Mouse (Mus musculus) layer of hippocampus, postnatal 25 days (tissue): ENCODE measurements at regions not wholly inside any gene's neighbourhood (a gene's known extent, or its start where the extent isn't known, plus 50 kb on each side); places are given as distances from the start of the nearest gene placed in this dataset.

ENCODE experiments used
- DNase-seq, 2 experiments: peaks; one replicate each; pipeline ENCODE4 v3.0.0; 2022; ENCODE audit warnings: mixed read lengths in 2 of 2, low spot score in 1 of 2; ENCODE audit errors: extremely low spot score in 1 of 2

DNA sequence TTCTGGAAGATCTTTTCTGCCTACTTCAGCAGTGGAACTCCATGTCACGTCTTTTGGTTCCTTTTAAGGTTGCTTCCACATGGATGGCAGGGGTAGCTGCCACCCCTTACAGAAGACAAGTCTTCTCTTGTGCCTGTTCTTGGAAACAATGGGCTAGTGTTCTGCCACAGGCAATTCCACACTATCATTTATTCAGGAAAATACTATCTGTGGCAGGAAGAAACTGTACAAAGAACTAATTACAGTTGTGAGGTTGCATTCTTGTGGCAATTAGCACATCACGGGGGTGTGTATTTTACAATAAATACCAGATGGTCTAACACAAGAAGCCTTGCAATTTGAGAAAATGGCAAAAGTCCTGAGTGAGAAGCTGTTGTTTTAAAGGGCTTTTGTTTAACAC, 489.8 kb downstream of the Ccdc50 start:
- no peak for DNase-seq

- no peak for DNase-seq
These were observed 490.3 kb downstream of the Ccdc50 start for GRCm38 (mm10) chr16:27878950-27879349.

GRCm38 (mm10) chr16:27884363-27884762, 495.7 kb downstream of the Ccdc50 start:
- no peak for DNase-seq

DNA sequence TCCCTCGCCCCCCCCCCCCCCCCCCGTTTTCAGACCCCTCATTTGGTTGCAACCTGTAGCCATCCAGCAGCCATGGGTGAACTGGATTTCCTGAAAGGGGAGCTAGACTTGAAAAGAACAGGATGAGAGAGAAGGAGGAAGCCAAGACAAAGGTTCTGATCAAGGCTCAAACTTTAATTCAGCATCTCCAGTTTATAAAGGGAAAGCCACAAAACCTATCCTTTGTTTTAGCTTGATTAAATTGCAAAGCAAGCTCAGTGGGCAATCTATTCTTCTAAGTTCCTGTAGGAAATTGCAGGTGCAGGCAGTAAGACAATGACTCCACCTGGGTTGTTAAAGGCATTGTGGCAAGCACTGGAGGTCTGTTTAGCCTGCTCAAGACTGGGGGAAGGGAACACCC, 517.4 kb downstream of the Ccdc50 start:
- DNase-seq = no peak

DNA sequence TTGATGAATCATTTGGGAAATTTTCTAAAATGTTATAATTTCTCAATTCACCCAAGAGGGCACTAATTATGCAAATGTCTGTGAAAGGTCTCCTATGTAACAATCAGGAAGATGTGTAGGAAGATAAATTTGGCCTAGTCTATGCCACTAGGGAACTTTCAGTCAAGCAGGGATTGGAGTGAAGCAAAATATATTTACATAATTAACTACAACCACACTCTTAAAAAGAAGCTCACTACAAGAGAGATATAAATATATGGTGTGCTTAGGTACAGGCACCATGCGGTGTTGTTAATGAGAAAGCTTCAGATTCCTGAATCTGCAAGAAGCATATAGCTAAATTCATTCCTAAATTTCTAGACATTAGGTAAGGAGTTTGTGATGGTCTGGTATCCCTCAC, 526.8 kb downstream of the Ccdc50 start:
- DNase-seq = no peak

DNA sequence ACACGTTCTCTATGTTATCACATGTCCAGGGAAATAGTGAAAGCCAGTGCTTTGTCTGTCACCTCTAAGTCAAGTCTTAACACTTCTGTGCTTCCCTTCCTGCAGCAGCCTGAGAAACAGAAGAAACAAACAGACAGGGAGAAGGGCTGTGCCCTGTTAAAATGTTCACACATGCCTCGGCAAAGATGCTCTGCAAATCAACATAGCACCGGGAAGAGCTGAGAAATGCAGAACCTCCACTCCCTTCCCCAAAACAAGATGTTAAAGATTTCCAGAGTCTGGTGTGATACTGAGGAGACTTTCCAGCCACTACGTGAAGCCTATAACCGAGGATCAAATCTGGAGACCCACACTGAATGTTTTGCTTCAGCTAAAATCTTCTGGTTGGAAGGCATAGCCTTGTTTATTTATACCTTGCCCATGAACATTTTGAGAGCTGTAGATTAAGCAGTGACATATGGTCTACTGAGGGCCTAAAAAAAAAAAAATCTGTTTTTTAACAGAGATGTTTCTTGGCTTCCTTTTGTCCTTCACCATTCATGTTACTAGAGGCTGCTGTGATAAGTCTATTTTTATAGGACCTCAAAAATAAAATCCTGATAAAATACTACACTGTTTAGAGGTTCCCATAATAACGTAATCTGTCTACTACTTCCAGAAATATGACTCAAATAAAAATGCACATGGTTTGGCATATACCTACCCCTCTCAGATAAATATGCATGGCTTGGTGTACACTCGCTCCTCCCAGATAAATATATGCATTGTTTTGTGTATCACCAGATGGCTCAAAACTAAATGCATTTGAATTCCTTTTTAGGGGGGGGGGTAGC, 537.1 kb downstream of the Ccdc50 start:
- DNase-seq = no peak

GRCm38 (mm10) chr16:27926361-27926651, 537.6 kb downstream of the Ccdc50 start:
- no peak for DNase-seq

DNA sequence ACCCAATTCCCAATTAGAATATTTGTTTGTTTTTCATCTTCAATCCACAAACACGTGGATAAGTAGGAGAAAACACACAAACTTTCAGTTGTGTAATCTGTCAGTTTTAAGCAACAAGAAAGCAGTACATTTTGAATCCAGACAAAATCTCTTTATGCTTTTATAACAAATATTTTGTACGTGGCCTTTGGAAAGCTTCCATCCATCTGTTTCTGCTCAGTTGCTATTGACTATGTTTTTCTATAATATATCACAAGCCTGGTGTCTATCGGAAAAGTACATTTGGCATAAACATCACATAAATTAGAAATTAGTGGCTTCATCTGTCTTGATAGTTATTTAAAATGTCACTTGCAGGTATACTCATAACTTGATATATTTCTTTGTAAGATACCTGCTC, 560.6 kb downstream of the Ccdc50 start:
- DNase-seq = no peak

- peak in 1 of 2 experiments; percentile 5 for DNase-seq
These were observed 561.1 kb downstream of the Ccdc50 start for GRCm38 (mm10) chr16:27949811-27950210.

- DNase-seq = no peak
These were observed 574.1 kb downstream of the Ccdc50 start for GRCm38 (mm10) chr16:27962811-27963210.

- no peak for DNase-seq
These were observed 590.2 kb downstream of the Ccdc50 start for GRCm38 (mm10) chr16:27978730-27979440.

- DNase-seq = no peak
These were observed 626.7 kb downstream of the Ccdc50 start for GRCm38 (mm10) chr16:28015276-28015897.

DNA sequence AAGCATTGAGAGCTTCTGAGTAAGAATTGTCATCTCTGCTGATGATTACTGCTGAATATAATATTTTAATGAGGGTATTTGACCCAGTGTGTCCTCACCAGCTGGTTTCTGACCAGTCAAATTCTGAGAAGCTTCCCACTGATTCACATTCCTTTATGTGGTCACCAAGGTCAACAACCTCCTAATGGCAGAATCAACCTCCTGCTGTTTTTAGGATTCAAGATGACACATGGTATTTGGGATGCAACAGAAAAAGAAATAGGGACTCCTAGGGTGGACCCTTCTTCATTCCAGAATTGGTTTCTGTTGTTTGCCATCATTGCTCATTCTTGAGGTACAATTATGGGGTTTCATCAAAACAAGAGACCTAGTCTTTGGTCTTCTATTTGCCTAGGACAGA, 629.6 kb downstream of the Ccdc50 start:
- no peak for DNase-seq

GRCm38 (mm10) chr16:28038954-28039353, 650.3 kb downstream of the Ccdc50 start:
- DNase-seq = no peak

- no peak for DNase-seq
These were observed 654.4 kb downstream of the Ccdc50 start for GRCm38 (mm10) chr16:28043046-28043445.

- DNase-seq = no peak
These were observed 676.2 kb downstream of the Ccdc50 start for GRCm38 (mm10) chr16:28064785-28065301.

GRCm38 (mm10) chr16:28082891-28083649, 669.8 kb downstream of the Fgf12 start:
- no peak for DNase-seq

DNA sequence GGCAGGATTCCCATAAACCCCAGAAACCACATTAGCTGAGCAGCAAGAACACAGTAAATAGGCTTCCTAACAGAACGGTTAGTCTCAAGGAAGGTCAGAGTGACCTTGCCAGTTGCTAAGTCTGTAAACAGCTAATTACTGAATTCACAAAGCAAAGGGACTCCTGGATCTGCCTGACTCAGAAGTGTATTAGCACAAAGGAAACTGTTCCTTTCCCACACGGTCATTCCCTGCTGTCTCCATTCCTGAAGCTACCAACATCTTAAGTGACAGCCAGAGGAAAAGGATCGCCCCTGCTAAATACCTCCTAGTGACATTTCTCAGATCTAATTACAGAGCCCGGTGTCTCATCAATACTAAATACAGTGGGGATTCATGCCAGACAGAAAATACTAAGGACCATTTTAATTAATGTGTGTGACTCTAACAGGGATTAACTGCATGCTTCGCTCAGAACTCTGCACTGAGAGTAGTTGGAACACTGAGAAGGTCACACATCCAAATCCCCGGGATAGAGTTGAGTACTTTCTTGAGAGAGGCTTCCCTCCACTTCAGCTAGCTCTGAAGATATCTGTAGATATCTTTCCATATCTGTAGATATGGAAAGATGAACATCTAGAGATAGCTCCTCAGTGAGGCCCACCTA, 663.3 kb downstream of the Fgf12 start:
- DNase-seq = no peak

- no peak for DNase-seq
These were observed 648.4 kb downstream of the Fgf12 start for GRCm38 (mm10) chr16:28104255-28105076.
